Mouse (Mus musculus): ENCODE measurements around the gene Sf3a2.

DNA sequence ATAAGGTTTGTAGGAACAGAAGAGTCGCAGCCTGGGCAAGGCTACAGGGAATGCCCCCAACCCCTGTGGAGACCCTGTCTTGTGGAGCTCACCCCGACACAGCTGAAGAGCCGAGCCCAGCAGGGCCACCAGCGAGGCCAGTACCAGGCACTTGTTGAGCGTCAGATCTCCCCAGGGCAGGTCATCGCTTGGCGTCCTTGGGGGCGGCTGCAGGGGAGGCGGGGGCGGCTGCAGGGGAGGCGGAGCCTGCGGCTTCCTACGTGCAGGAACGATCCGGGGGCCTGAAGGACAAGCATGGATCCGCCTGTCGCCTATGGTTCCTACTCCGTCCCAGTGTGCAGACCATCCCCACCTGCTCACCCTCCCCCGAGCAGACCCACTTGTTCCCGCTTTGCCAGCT is 12.1 kb downstream of the Sf3a2 start:
- TF ChIP-seq CTCF (IDR thresholded peaks at IDR 0.05; ENCODE audit: borderline replicate concordance, control insufficient read depth, extremely low read depth, insufficient read depth, low read length, poor library complexity) (no peak), POLR2A (IDR thresholded peaks at IDR 0.05; ENCODE audit: control insufficient read depth, extremely low read depth, insufficient read depth, low read length, poor library complexity) (no peak)

Measured in thymus, adult 2 months (tissue).